Mouse (Mus musculus): ENCODE data around the gene BC048507. TPM values are rescaled to one million over a fixed set of nuclear protein-coding genes. Genes with fewer than 3 reads are reported as not detected.

Gene BC048507
- total and polyA plus RNA-seq, 3 experiments = not detected

Other genes with a start within 250 kb of the BC048507 start
- 2.6 and 7.3 TPM in 2 replicates for gene Gm49345, start 225.6 kb upstream of the BC048507 start, total RNA-seq (2014; fragmentation: Nextera tagmentation)
- gene Gm49345, start 225.6 kb upstream of the BC048507 start, total RNA-seq (2017) = 3.5 and 5.9 TPM in 2 replicates
- gene Gm49345, start 225.6 kb upstream of the BC048507 start, polyA plus RNA-seq (2012) = not detected in 2 replicates
- gene Zfp729a, start 225.5 kb upstream of the BC048507 start, total RNA-seq (2014; fragmentation: Nextera tagmentation) = 20.1 and 23.6 TPM in 2 replicates
- gene Zfp729a, start 225.5 kb upstream of the BC048507 start, total RNA-seq (2017) = 9.3 and 11.1 TPM in 2 replicates
- gene Zfp729a, start 225.5 kb upstream of the BC048507 start, polyA plus RNA-seq (2012) = 0.17 and 0.28 TPM in 2 replicates
- 20.3 and 35.4 TPM in 2 replicates for gene Zfp738, start 176.3 kb upstream of the BC048507 start, total RNA-seq (2014; fragmentation: Nextera tagmentation)
- 16.3 and 17.8 TPM in 2 replicates for gene Zfp738, start 176.3 kb upstream of the BC048507 start, total RNA-seq (2017)
- gene Zfp738, start 176.3 kb upstream of the BC048507 start, polyA plus RNA-seq (2012) = 0.26 and 0.47 TPM in 2 replicates
- gene Zfp65, start 134.2 kb upstream of the BC048507 start, total RNA-seq (2014; fragmentation: Nextera tagmentation) = 16.5 and 17.2 TPM in 2 replicates
- 14.6 and 22.7 TPM in 2 replicates for gene Zfp65, start 134.2 kb upstream of the BC048507 start, total RNA-seq (2017)
- 0.36 and 0.78 TPM in 2 replicates for gene Zfp65, start 134.2 kb upstream of the BC048507 start, polyA plus RNA-seq (2012)
- gene Zfp85, start 108.1 kb upstream of the BC048507 start, total RNA-seq (2014; fragmentation: Nextera tagmentation) = 9.5 and 9.9 TPM in 2 replicates
- gene Zfp85, start 108.1 kb upstream of the BC048507 start, total RNA-seq (2017) = 9.2 and 9.5 TPM in 2 replicates
- gene Zfp85, start 108.1 kb upstream of the BC048507 start, polyA plus RNA-seq (2012) = 0.17 and 0.20 TPM in 2 replicates
- 1.5 and 11.4 TPM in 2 replicates for gene Zfp493, start 83.6 kb upstream of the BC048507 start, total RNA-seq (2014; fragmentation: Nextera tagmentation)
- gene Zfp493, start 83.6 kb upstream of the BC048507 start, total RNA-seq (2017) = 1.4 and 2.3 TPM in 2 replicates
- 0.18 and 0.29 TPM in 2 replicates for gene Zfp493, start 83.6 kb upstream of the BC048507 start, polyA plus RNA-seq (2012)
- gene Zfp273, start 49.6 kb upstream of the BC048507 start, total RNA-seq (2014; fragmentation: Nextera tagmentation) = 4.8 and 5.0 TPM in 2 replicates
- 3.9 and 5.8 TPM in 2 replicates for gene Zfp273, start 49.6 kb upstream of the BC048507 start, total RNA-seq (2017)
- 0.13 TPM in 2 replicates for gene Zfp273, start 49.6 kb upstream of the BC048507 start, polyA plus RNA-seq (2012)
- gene Gm10037, start 32.2 kb upstream of the BC048507 start, total RNA-seq (2014; fragmentation: Nextera tagmentation) = not detected in 2 replicates
- not detected in 2 replicates for gene Gm10037, start 32.2 kb upstream of the BC048507 start, total RNA-seq (2017)
- not detected in 2 replicates for gene Gm10037, start 32.2 kb upstream of the BC048507 start, polyA plus RNA-seq (2012)